Mouse (Mus musculus) embryo, embryonic 11.5 days (tissue): ENCODE results near the gene Nup88.

ENCODE experiments used
- DNase-seq: peaks from one replicate; pipeline ENCODE4 v3.0.0-alpha.2; 2012; ENCODE audit warnings: low read depth, low spot score

The Nup88 gene

DNA sequence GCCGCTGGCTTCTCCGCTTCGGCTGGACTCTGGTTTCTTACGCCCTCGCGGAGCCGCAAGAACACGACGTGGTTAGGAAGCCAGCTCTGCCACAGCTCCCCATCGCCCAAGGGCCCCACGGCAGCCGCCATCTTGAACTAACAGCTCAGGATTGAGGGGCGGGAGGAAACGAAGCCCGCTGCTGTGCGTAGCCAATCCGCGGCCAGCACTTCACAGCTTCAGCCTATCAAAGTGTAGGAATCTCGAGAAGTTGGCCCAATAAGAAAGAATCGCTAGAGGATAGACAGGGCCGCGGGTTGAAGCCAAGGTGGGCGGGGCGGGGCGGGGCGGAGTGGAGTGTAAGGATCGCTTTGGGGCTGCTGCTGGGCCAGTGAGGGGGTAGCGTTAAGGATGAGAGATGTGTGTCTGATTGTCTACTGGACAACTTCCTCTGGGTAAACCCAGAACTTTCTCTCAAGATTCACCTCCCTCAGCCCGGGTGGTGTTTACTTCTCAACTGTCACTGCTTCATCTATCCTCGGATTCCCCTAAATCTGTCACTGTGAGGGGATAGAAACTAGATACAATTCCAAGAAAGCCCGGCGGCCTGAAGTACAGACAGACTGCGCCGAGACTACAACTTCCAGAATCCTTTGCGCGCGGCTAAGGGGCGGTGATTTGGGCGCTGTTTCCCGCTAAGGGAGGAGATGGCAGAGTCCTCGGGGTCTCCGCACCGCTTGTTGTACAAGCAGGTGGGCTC is at the start of gene Nup88, which contains the start of gene Rpain:
TSS of gene Nup88 (minus strand) at position 153 of the 739 bp plus-strand sequence.
TSS of gene Rpain (plus strand) at position 393 of the 739 bp plus-strand sequence.
- peak; percentile 91 for DNase-seq

GRCm38 (mm10) chr11:71018416-71019200 is 48.8 kb upstream of the Nup88 start:
- no peak for DNase-seq

GRCm38 (mm10) chr11:71017051-71017450 is 47.3 kb upstream of the Nup88 start:
- DNase-seq = no peak

GRCm38 (mm10) chr11:71012743-71013142 is 43.0 kb upstream of the Nup88 start:
- DNase-seq = no peak

DNA sequence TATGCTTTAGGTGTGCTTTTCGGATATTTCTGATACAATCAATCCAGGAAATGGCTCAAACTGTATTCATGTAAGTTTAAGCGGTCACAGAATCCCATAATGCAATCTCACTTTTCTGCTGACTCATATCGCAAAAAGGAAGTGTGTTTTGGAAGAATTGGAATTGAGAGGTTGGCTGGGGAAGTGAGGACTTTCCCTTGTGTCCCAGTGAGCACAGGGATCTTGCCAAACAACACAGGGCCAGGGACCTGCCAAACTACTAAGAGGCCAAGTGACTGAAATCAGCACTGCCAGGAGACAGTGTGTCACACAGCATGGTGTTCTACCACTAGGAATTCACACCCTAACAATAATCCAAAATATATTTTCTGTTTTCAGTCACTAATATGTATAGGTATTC is 38.5 kb upstream of the Nup88 start:
- no peak for DNase-seq

DNA sequence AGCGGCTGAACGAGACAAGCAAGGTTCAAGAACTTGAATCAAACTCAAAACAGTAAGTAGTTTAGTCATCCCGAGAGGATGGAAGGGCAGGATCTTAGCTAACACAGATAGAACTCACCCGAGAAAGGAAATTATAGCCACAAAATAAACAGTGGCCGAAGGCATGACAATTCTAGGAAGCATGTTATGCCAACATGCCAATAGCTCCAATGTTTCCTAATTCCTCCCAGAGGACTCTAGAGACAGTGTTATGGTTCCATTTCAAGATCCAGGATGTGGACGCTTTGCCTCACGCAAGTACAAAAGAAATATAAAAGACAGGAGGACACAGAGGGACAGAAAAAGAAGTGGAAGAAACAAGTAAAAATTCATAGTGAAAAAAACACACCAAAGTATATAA is 38.1 kb upstream of the Nup88 start:
- DNase-seq = no peak

GRCm38 (mm10) chr11:71007026-71007425 is 37.3 kb upstream of the Nup88 start:
- DNase-seq = no peak

DNA sequence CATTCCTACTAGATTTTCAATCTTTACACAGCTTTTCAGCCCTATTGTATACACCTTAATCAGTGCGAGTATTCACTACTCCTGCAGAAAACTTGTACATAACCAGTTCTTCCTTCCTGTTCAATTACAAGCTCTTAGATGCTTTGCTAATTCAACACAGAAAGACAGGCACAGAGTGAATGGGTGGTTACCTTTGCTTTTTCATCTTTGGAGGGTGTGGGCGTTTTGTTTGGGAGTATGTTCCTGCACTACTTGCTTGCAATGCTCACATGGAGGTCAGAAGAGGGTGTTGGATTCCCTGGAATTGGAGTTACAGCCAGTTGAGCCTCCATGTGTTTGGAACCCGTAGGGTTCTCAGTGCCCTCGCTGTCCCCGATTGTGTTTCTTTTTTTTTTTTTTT is 35.3 kb upstream of the Nup88 start:
- no peak for DNase-seq

- peak; percentile 96 for DNase-seq
Observed at GRCm38 (mm10) chr11:71004316-71004773, 34.6 kb upstream of the Nup88 start, which contains the start of gene Dhx33. Gene Dhx33 (minus strand): TSS chr11:71004437.

GRCm38 (mm10) chr11:71003611-71004315 is 34.0 kb upstream of the Nup88 start:
- DNase-seq = peak; percentile 57

- no peak for DNase-seq
Observed at GRCm38 (mm10) chr11:71001167-71001566, 31.4 kb upstream of the Nup88 start.

GRCm38 (mm10) chr11:70982557-70983228 is 12.9 kb upstream of the Nup88 start, which contains the start of gene C1qbp:
Gene C1qbp (minus strand): TSS chr11:70983026.
- DNase-seq = peak; percentile 84

DNA sequence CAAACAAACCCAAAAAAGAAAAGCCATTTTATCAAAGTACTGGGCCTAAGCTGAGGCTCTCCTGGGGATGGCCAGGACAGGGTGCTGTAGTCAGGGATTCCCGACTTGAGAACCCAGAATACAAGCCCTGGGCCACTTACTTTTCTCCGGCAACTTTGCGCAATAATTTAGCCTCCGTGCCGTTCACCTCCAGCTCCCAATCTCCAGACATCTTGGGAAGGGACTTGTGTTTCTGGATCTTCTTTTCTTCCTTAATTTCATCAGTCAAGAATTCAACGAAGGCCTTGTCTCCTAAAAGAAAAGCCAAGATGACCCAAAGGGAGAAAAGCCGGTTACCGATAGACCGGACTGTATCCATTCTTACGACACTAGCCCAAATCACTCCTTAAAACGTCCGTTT is 12.3 kb upstream of the Nup88 start:
- DNase-seq = no peak

DNA sequence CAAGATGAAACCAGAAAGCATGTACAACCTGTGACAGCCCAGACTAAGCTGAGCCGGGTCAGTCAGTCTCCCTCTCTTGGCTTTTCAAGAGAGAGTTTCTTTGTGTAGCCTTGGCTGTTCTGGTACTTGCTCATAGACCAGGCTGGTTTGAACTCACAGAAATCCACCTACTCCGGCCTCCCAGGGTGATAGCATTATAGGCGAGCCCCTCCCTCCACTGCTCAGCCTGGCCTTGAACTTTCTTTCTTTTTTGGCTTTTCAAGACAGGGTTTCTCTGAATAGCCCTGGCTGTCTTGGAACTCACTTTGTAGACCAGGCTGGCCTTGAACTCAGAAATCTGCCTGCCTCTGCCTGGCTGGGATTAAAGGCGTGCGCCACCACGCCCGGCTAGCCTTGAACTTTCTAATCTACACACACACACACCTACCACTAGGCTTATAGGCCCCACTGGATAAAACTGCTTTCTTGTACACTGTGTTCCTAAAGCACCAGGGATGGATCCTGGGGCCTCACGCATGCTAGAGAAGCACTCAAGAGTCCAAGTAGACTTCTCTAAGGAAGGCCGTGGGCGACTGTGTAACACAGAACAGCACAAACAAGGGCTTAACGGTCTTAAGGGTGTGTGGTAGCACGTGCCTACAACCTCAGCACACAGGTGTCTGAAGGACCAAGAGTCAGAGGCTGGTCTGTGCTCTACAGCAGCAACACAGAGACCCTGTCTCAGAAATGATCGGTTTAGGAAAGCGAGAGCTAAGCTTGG is 11.2 kb upstream of the Nup88 start:
- DNase-seq = no peak

- no peak for DNase-seq
Observed at GRCm38 (mm10) chr11:70980232-70980631, 10.5 kb upstream of the Nup88 start.

DNA sequence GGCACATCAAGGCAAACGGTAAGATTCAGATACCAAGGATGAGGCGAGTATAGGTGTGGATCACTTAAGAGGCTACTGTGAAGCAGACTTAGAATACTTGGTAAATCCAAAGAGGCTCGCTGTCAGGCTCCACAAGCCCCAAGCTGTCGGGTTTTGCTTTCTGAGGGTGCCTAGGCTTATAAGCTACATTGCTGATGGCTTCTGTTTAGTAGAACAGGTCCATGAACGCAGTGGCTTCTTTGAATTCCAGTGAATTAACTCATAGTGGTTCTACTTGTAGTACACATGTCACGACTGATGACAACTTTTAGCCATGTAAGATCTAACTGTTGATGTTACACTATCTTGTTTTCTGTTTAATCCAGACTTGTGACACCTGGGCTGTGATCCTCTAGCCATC is 7.5 kb upstream of the Nup88 start:
- DNase-seq = no peak

DNA sequence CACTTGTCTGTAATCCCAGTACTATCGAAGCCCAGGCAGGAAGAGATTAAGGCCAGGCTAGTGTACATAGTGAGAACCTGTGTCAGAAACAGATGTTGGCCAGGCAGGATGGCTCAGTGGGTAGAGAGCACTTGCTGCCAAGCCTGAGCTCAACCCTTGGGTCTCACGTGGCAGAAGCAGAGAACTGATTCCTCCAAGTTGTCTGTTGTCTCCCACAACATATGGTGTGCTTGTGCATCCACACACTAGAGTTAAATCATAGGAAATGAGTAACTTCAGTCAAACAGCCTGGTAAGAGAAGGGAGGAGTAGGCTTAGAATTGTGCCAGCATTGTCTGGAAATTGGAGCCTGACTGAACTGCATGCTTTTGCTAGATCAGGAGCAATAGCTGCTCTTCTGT is 5.4 kb upstream of the Nup88 start:
- DNase-seq = no peak

GRCm38 (mm10) chr11:70973947-70974346 is 4.2 kb upstream of the Nup88 start:
- no peak for DNase-seq

GRCm38 (mm10) chr11:70972586-70972985 is 2.8 kb upstream of the Nup88 start:
- DNase-seq = no peak
